Mouse (Mus musculus): ENCODE data around the gene Clic4. TPM values are rescaled to one million over a fixed set of nuclear protein-coding genes. Genes with fewer than 3 reads are reported as not detected.

Gene Clic4
- polyA plus RNA-seq, 1 experiment: 50.2 TPM

DNA sequence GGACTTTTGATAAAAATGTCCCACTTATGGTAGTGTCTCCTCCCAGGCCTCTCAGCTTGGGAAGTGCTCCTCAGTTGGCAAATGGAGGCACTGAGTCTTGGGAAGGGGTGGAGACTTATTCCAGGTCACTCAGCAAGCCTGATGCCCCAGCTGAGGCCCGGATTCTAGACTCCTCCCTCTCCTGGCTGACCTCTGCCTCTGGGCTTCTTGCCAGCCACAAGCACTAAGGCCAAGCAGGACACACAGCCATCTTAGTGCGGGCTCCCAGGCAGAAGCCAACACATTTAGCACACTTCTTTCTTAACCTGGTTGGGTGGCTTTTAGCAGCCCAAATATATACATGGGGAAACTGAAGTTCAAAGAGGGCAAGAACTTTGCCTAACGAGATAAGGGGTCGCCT lies 33.9 kb upstream of the Clic4 start:
- WGBS: 88% methylated on average over 4 of the region's 4 CpGs
- H3K4me1 ChIP-seq (replicated peaks; ENCODE audit: control insufficient read depth, insufficient read depth, low read length): no peaks in the 10 kb centered on the region
- no peak for DNase-seq

GRCm38 (mm10) chr4:135302261-135302660 lies 29.6 kb upstream of the Clic4 start:
- H3K27me3 ChIP-seq (ENCODE audit: control insufficient read depth, insufficient read depth, low read length): no peaks in the 10 kb centered on the region
- no peaks in the 10 kb centered on the region for H3K4me1 ChIP-seq (replicated peaks; ENCODE audit: control insufficient read depth, insufficient read depth, low read length)
- no peak for DNase-seq
- no peak overlapping the region for H3K4me3 ChIP-seq (ENCODE audit: control insufficient read depth, insufficient read depth, low read length)
- TF ChIP-seq POLR2A (IDR thresholded peaks at IDR 0.05; ENCODE audit: control insufficient read depth, extremely low read depth, insufficient read depth, low read length, poor library complexity) (no peak), CTCF (IDR thresholded peaks at IDR 0.05; ENCODE audit: borderline replicate concordance, control insufficient read depth, extremely low read depth, insufficient read depth, low read length, poor library complexity) (no peak)
- WGBS: 95% methylated on average over 10 of the region's 10 CpGs
- H3K36me3 ChIP-seq (ENCODE audit: control insufficient read depth, insufficient read depth, low read length): no peaks in the 10 kb centered on the region
- no peak overlapping the region for H3K27ac ChIP-seq (ENCODE audit: control insufficient read depth, insufficient read depth, low read length)

More for the DNA sequence above, 33.9 kb upstream of the Clic4 start:
- H3K27ac ChIP-seq (ENCODE audit: control insufficient read depth, insufficient read depth, low read length): no peak overlapping the region
- H3K4me3 ChIP-seq (ENCODE audit: control insufficient read depth, insufficient read depth, low read length): no peak overlapping the region
- no peaks in the 10 kb centered on the region for H3K27me3 ChIP-seq (ENCODE audit: control insufficient read depth, insufficient read depth, low read length)
- TF ChIP-seq CTCF (IDR thresholded peaks at IDR 0.05; ENCODE audit: borderline replicate concordance, control insufficient read depth, extremely low read depth, insufficient read depth, low read length, poor library complexity) (no peak), POLR2A (IDR thresholded peaks at IDR 0.05; ENCODE audit: control insufficient read depth, extremely low read depth, insufficient read depth, low read length, poor library complexity) (no peak)
- H3K36me3 ChIP-seq (ENCODE audit: control insufficient read depth, insufficient read depth, low read length): no peaks in the 10 kb centered on the region

GRCm38 (mm10) chr4:135301166-135301565 lies 28.6 kb upstream of the Clic4 start:
- no peaks in the 10 kb centered on the region for H3K36me3 ChIP-seq (ENCODE audit: control insufficient read depth, insufficient read depth, low read length)
- DNase-seq: no peak
- H3K4me1 ChIP-seq (replicated peaks; ENCODE audit: control insufficient read depth, insufficient read depth, low read length): no peaks in the 10 kb centered on the region
- TF ChIP-seq POLR2A (IDR thresholded peaks at IDR 0.05; ENCODE audit: control insufficient read depth, extremely low read depth, insufficient read depth, low read length, poor library complexity) (no peak), CTCF (IDR thresholded peaks at IDR 0.05; ENCODE audit: borderline replicate concordance, control insufficient read depth, extremely low read depth, insufficient read depth, low read length, poor library complexity) (no peak)
- 94% methylated on average over 3 of the region's 3 CpGs for WGBS
- no peak overlapping the region for H3K4me3 ChIP-seq (ENCODE audit: control insufficient read depth, insufficient read depth, low read length)
- H3K27ac ChIP-seq (ENCODE audit: control insufficient read depth, insufficient read depth, low read length): no peak overlapping the region
- no peaks in the 10 kb centered on the region for H3K27me3 ChIP-seq (ENCODE audit: control insufficient read depth, insufficient read depth, low read length)

DNA sequence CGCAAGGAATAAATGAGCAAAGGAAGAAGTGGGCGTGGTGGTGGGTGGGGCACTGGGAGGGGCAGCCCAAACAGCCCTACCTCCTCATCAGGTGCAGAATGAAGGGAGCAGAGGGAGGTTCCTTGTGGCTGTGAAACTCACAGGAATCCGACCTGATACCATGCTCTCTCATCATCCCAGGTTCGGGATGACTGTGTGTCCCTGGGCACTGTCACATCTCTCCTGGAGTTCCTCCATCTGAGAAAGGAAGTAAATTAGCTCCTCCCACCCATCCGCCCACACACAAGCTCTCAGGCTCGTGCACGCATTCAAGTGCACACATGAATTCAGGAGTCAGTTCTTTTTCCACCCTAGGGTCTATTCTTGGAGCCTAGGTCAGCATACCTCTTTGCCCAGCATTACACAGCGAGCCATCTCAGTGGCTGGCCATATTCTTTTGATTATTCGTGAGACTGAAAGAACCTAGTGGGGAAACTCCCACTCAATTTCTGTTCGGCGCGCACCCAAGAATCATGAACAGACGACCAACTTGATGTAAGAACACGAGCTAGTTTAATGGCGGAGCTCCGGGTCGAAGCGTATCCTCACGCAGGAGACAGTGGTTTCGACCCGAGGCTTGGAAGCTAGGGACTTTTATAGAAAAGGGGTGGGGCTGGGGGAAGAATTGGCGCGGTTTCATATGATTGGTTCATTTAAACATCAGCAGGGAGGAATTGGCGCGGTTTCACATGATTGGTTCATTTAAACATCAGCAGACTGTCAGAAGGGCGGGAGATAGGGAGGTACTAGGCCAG lies 27.8 kb upstream of the Clic4 start:
- no peaks in the 10 kb centered on the region for H3K36me3 ChIP-seq (ENCODE audit: control insufficient read depth, insufficient read depth, low read length)
- WGBS: 87% methylated on average over 26 of the region's 26 CpGs
- no peak for DNase-seq
- no peaks in the 10 kb centered on the region for H3K4me1 ChIP-seq (replicated peaks; ENCODE audit: control insufficient read depth, insufficient read depth, low read length)
- no peak overlapping the region for H3K4me3 ChIP-seq (ENCODE audit: control insufficient read depth, insufficient read depth, low read length)
- no peaks in the 10 kb centered on the region for H3K27me3 ChIP-seq (ENCODE audit: control insufficient read depth, insufficient read depth, low read length)
- H3K27ac ChIP-seq (ENCODE audit: control insufficient read depth, insufficient read depth, low read length): no peak overlapping the region
- TF ChIP-seq CTCF (IDR thresholded peaks at IDR 0.05; ENCODE audit: borderline replicate concordance, control insufficient read depth, extremely low read depth, insufficient read depth, low read length, poor library complexity) (no peak), POLR2A (IDR thresholded peaks at IDR 0.05; ENCODE audit: control insufficient read depth, extremely low read depth, insufficient read depth, low read length, poor library complexity) (no peak)

DNA sequence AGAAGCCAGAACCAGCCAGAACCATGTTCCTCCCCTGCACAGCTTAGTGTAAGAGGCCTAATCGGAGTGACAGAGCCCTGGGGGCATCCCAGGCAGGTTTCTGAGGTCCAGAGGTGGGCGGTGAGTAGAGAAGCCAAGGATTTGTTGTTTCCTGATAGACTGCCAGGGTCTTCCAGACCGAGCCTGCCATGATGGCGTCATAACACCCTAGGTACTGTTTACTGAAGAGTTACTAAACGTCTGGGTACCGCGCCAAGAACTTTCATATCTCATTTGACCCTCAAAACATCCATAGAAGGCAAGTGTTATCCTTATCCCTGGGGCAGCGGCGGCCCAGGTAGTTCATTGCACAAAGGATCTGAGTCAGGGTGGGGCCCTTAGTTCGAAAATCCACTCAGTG lies 26.1 kb upstream of the Clic4 start:
- H3K4me3 ChIP-seq (ENCODE audit: control insufficient read depth, insufficient read depth, low read length): no peak overlapping the region
- 94% methylated on average over 10 of the region's 10 CpGs for WGBS
- no peaks in the 10 kb centered on the region for H3K27me3 ChIP-seq (ENCODE audit: control insufficient read depth, insufficient read depth, low read length)
- TF ChIP-seq POLR2A (IDR thresholded peaks at IDR 0.05; ENCODE audit: control insufficient read depth, extremely low read depth, insufficient read depth, low read length, poor library complexity): no peak
- no peak for TF ChIP-seq CTCF (IDR thresholded peaks at IDR 0.05; ENCODE audit: borderline replicate concordance, control insufficient read depth, extremely low read depth, insufficient read depth, low read length, poor library complexity)
- no peak overlapping the region for H3K27ac ChIP-seq (ENCODE audit: control insufficient read depth, insufficient read depth, low read length)
- H3K36me3 ChIP-seq (ENCODE audit: control insufficient read depth, insufficient read depth, low read length): no peaks in the 10 kb centered on the region
- no peak for DNase-seq
- no peaks in the 10 kb centered on the region for H3K4me1 ChIP-seq (replicated peaks; ENCODE audit: control insufficient read depth, insufficient read depth, low read length)

DNA sequence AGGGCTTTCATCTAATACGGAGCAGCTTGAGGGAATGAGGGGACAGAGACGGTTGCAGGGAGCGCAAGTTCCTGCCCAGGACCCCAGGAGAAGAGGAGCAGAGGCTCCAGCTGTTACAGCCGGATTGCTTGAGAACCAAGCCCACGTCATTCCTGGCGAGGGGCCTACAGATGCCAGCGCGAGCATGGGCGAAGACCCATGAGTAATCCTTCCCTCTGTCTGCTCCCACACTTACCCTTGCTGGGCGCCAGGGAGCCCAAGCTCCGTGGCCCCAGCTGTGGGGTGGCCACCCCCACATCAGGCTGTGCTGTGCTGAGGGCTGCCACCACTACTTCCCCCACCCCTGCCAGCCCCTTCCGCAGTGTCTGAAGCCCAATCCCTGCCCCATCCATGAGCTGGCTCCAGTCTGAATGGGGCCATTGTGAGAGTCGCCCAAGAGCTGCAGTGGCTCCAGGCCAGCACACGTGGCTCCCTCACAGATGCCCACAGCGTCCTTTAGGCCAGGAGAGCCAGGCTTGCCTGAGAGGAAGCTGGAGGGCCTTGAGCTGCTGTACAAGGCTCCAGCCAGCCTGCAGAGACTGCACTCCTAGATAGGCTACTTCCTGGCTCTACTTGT lies 25.4 kb upstream of the Clic4 start:
- H3K27me3 ChIP-seq (ENCODE audit: control insufficient read depth, insufficient read depth, low read length): no peaks in the 10 kb centered on the region
- H3K36me3 ChIP-seq (ENCODE audit: control insufficient read depth, insufficient read depth, low read length): no peaks in the 10 kb centered on the region
- no peak overlapping the region for H3K4me3 ChIP-seq (ENCODE audit: control insufficient read depth, insufficient read depth, low read length)
- TF ChIP-seq POLR2A (IDR thresholded peaks at IDR 0.05; ENCODE audit: control insufficient read depth, extremely low read depth, insufficient read depth, low read length, poor library complexity) (no peak), CTCF (IDR thresholded peaks at IDR 0.05; ENCODE audit: borderline replicate concordance, control insufficient read depth, extremely low read depth, insufficient read depth, low read length, poor library complexity) (no peak)
- no peak for DNase-seq
- 79% methylated on average over 15 of the region's 15 CpGs for WGBS
- no peak overlapping the region for H3K27ac ChIP-seq (ENCODE audit: control insufficient read depth, insufficient read depth, low read length)
- no peaks in the 10 kb centered on the region for H3K4me1 ChIP-seq (replicated peaks; ENCODE audit: control insufficient read depth, insufficient read depth, low read length)

Data from thymus, adult 2 months (tissue).